Comparison of ENCODE assay signal across 18 mouse cellular contexts in the genomic region with DNA sequence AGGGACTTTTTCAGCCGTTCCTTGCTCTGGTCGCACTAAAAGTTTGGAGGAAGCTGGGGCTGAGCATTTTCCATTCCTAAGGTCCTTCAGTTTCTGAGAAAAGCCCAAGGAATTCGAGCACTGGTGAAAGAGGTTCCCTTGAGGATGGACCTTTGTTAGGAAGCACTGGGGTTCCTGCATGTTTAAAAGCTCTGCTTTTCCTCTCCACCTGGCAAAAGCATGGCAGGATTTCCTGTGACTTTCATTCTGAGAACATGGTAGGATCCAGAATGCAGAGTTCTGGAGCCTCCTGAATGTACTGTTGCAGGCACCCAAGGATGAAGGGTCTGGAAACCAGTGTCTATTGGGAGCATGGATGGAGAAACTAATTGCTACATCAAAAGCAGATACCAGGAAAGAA.
DNase-seq lines count a peak whose midpoint lies in the region.
"Had no signal": no experiment of that assay in that cellular context is flagged by ENCODE, and none has a peak within 500 bp of the region (broad histone marks: within the 10 kb centered on the region; RNA-seq: fewer than 3 reads in every experiment).

No protein-coding gene starts in this region.

- peak; percentile 95 for DNase-seq in heart, adult 11 months
- no peak for DNase-seq in heart, postnatal 4 days
- peak; percentile 29 to 68 for DNase-seq in heart, adult 9 months (ENCODE audit: low spot score in 2 of 2)
- no peak for DNase-seq in heart, embryonic 10.5 days (ENCODE audit: low spot score)
- peak; percentile 9 to 22 for DNase-seq in heart, postnatal 10 days
- peak; percentile 17 for DNase-seq in skeletal muscle tissue, adult 2 months (ENCODE audit: low read depth, low spot score)
- no peak for DNase-seq in cerebellum, postnatal 36 days
- DNase-seq: adrenal gland, adult 2 months; adrenal gland, postnatal 25 days; cerebellum, adult 2 months; cerebellum, postnatal 10 days; embryo, embryonic 11 days; kidney, adult 8-10 months had no signal

- H3K27ac ChIP-seq in heart, embryonic 10.5 days, result no peak overlapping the region
- H3K27ac ChIP-seq: embryonic facial prominence, embryonic 12.5 days; forebrain, embryonic 12.5 days; heart, embryonic 15.5 days; hindbrain, embryonic 14.5 days; intestine, embryonic 15.5 days had no signal

- no peaks in the 10 kb centered on the region for H3K4me1 ChIP-seq in heart, embryonic 10.5 days
- H3K4me1 ChIP-seq: embryonic facial prominence, embryonic 12.5 days; forebrain, embryonic 12.5 days; heart, embryonic 15.5 days; intestine, embryonic 15.5 days had no signal

- no peaks in the 10 kb centered on the region for H3K27me3 ChIP-seq in heart, embryonic 10.5 days (ENCODE audit: insufficient read depth, poor library complexity, severe bottlenecking)
- H3K27me3 ChIP-seq: embryonic facial prominence, embryonic 12.5 days; forebrain, embryonic 12.5 days; heart, embryonic 15.5 days; intestine, embryonic 15.5 days had no signal

- H3K36me3 ChIP-seq in heart, embryonic 10.5 days, result no peaks in the 10 kb centered on the region
- H3K36me3 ChIP-seq: embryonic facial prominence, embryonic 12.5 days; forebrain, embryonic 12.5 days; heart, embryonic 15.5 days; intestine, embryonic 15.5 days had no signal

- no peaks in the 10 kb centered on the region for H3K9me3 ChIP-seq in heart, embryonic 10.5 days
- H3K9me3 ChIP-seq: embryonic facial prominence, embryonic 12.5 days; forebrain, embryonic 12.5 days; heart, embryonic 15.5 days; intestine, embryonic 15.5 days had no signal

- H3K4me3 ChIP-seq in heart, embryonic 10.5 days, result no peak overlapping the region
- H3K4me3 ChIP-seq: embryonic facial prominence, embryonic 12.5 days; forebrain, embryonic 12.5 days; heart, embryonic 15.5 days; intestine, embryonic 15.5 days had no signal

- 68% methylated on average over 3 of the region's 3 CpGs for WGBS in heart, embryonic 10.5 days

- intact Hi-C loops in heart, postnatal 10 days (cut with DNase I), result loop anchor here (2.0 kb wide), 1 partner anchor 30 kb away; no protein-coding TSS in a partner anchor

Comparison
In these comparisons a context has a peak if more than half of its experiments do, and no peak if none do; other contexts are left out.
1. DNase-seq: peak in heart, adult 11 months (single experiment), heart, adult 9 months (2 of 2), heart, postnatal 10 days (2 of 2) and skeletal muscle tissue, adult 2 months (single experiment); none in heart, postnatal 4 days (single experiment), heart, embryonic 10.5 days (single experiment) and cerebellum, postnatal 36 days (0 of 2).